ENCODE assay signal across 8 mouse cellular contexts in the genomic region with DNA sequence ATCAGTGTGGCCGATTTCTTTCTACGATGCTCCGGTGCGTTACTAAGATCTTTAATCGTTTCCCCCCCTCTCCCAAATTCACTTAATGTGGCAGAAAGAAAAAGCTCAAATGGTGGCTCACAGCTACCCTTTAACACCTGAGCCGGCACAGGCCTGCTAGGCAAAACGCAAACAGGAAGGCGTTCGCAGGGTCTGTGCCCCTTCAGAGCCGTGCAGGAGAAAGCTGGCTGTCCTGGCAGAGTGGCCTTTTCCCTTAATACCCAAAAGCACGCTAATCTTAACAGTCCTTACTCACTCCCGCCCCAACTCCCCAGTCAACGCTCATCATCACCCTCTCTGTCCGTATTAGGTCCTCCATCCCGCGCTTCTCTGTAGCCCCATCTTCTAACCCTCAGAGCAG. TPM values are rescaled to one million over a fixed set of nuclear protein-coding genes. Genes with fewer than 3 reads are reported as not detected.
DNase-seq lines count a peak whose midpoint lies in the region; ATAC-seq and TF ChIP-seq lines count a peak whose summit lies in the region.

No protein-coding gene starts in this region.

- WGBS in heart, embryonic 13.5 days: under 1% methylated on average over 16 of the region's 16 CpGs
- WGBS in hindbrain, embryonic 15.5 days: under 1% methylated on average over 16 of the region's 16 CpGs
- under 1% methylated on average over 16 of the region's 16 CpGs for WGBS in midbrain, embryonic 12.5 days

- no peaks in the 10 kb centered on the region for H3K9me3 ChIP-seq in heart, embryonic 13.5 days
- no peaks in the 10 kb centered on the region for H3K9me3 ChIP-seq in MEL (replicated peaks; ENCODE audit: insufficient read depth, low read length)
- no peaks in the 10 kb centered on the region for H3K9me3 ChIP-seq in hindbrain, embryonic 15.5 days
- H3K9me3 ChIP-seq in midbrain, embryonic 12.5 days: no peaks in the 10 kb centered on the region

- ATAC-seq in heart, embryonic 13.5 days (ENCODE audit: extremely low read depth, insufficient number of reproducible peaks, low FRiP score, low TSS enrichment): no peak
- peak; percentile 1; the same call in 1 of the 2 replicates for ATAC-seq in hindbrain, embryonic 15.5 days (ENCODE audit: low FRiP score, low read depth)
- ATAC-seq in midbrain, embryonic 12.5 days (ENCODE audit: low FRiP score, low read depth): no peak; the same call in 1 of the 2 replicates

- peaks cover 39% of the 10 kb centered on the region for H3K79me2 ChIP-seq in MEL (ENCODE audit: control insufficient read depth, insufficient read depth, low read length, poor library complexity)

- no peak for TF ChIP-seq EP300 in MEL (IDR thresholded peaks at IDR 0.05; ENCODE audit: low read depth in 1 of 2, low read length in 2 of 2)

- H3K4me3 ChIP-seq in heart, embryonic 13.5 days: peak overlapping the region; percentile 75
- H3K4me3 ChIP-seq in MEL (ENCODE audit: control insufficient read depth in 1 of 2, insufficient read depth in 1 of 2, low read depth in 2 of 2, low read length in 2 of 2): peak overlapping the region; percentile 83 to 89
- H3K4me3 ChIP-seq in hindbrain, embryonic 15.5 days: peak overlapping the region; percentile 55
- H3K4me3 ChIP-seq in midbrain, embryonic 12.5 days: peak overlapping the region; percentile 95

- no peak for TF ChIP-seq CTCF in MEL (IDR thresholded peaks at IDR 0.05 in 2 of 3, conservative IDR thresholded peaks at IDR 0.05 in 1 of 3; ENCODE audit: control insufficient read depth in 1 of 3, insufficient read depth in 1 of 3, low read depth in 2 of 3, low read length in 3 of 3, poor library complexity in 1 of 3, severe bottlenecking in 1 of 3)

- peak overlapping the region; percentile 95 for H3K9ac ChIP-seq in heart, embryonic 13.5 days
- H3K9ac ChIP-seq in MEL (ENCODE audit: control insufficient read depth, low read depth, low read length, poor library complexity, severe bottlenecking): peak overlapping the region; percentile 92
- peak overlapping the region; percentile 61 for H3K9ac ChIP-seq in hindbrain, embryonic 15.5 days
- peak overlapping the region; percentile 96 for H3K9ac ChIP-seq in midbrain, embryonic 12.5 days (replicated peaks)

- peak overlapping the region; percentile 91 for H3K4me2 ChIP-seq in heart, embryonic 13.5 days
- H3K4me2 ChIP-seq in hindbrain, embryonic 15.5 days: peak overlapping the region; percentile 85
- peak overlapping the region; percentile 78 for H3K4me2 ChIP-seq in midbrain, embryonic 12.5 days (replicated peaks)

- TF ChIP-seq RAD21 in MEL (IDR thresholded peaks at IDR 0.05; ENCODE audit: low read depth, low read length): no peak

- H3K27ac ChIP-seq in heart, embryonic 13.5 days (replicated peaks): peak overlapping the region; percentile 98
- H3K27ac ChIP-seq in MEL (ENCODE audit: control insufficient read depth, low read depth, low read length): peak overlapping the region; percentile 75
- peak overlapping the region; percentile 84 for H3K27ac ChIP-seq in hindbrain, embryonic 15.5 days (replicated peaks)
- peak overlapping the region; percentile 94 for H3K27ac ChIP-seq in midbrain, embryonic 12.5 days (replicated peaks)

- no peak for TF ChIP-seq POLR2A in MEL (IDR thresholded peaks at IDR 0.05; ENCODE audit: control insufficient read depth in 1 of 2, insufficient read depth in 1 of 2, low read depth in 1 of 2, low read length in 2 of 2, poor library complexity in 1 of 2)

- H3K36me3 ChIP-seq in heart, embryonic 13.5 days: peaks cover 16% of the 10 kb centered on the region
- peaks cover 12 to 23% of the 10 kb centered on the region in 2 experiments for H3K36me3 ChIP-seq in MEL (ENCODE audit: control insufficient read depth in 1 of 2, insufficient read depth in 2 of 2, low read length in 2 of 2)
- H3K36me3 ChIP-seq in hindbrain, embryonic 15.5 days: 0 out of 2 replicates have a peak, but pooled peaks cover 3% of the 10 kb centered on the region
- H3K36me3 ChIP-seq in midbrain, embryonic 12.5 days: peaks cover 12% of the 10 kb centered on the region

- DNase-seq in heart, adult 9 months (ENCODE audit: low spot score in 2 of 2): no peak
- no peak for DNase-seq in MEL (ENCODE audit: low read depth, low spot score)
- DNase-seq in cerebellum, adult 8-10 months: no peak
- DNase-seq in right cerebral cortex, postnatal 14 days: no peak
- no peak for DNase-seq in MN1 (ENCODE audit: low spot score)

- H3K4me1 ChIP-seq in heart, embryonic 13.5 days: peaks cover 41% of the 10 kb centered on the region
- peaks cover 14 to 20% of the 10 kb centered on the region in 2 experiments for H3K4me1 ChIP-seq in MEL (ENCODE audit: control insufficient read depth in 1 of 2, insufficient read depth in 2 of 2, low read length in 2 of 2)
- peaks cover 36% of the 10 kb centered on the region for H3K4me1 ChIP-seq in hindbrain, embryonic 15.5 days (replicated peaks)
- H3K4me1 ChIP-seq in midbrain, embryonic 12.5 days: peaks cover 33% of the 10 kb centered on the region

- H3K27me3 ChIP-seq in heart, embryonic 13.5 days (replicated peaks): no peaks in the 10 kb centered on the region
- H3K27me3 ChIP-seq in MEL (ENCODE audit: control insufficient read depth in 1 of 2, insufficient read depth in 2 of 2, low read length in 2 of 2): no peaks in the 10 kb centered on the region
- no peaks in the 10 kb centered on the region for H3K27me3 ChIP-seq in hindbrain, embryonic 15.5 days
- H3K27me3 ChIP-seq in midbrain, embryonic 12.5 days: peaks cover 4% of the 10 kb centered on the region; the same call in 1 of the 2 replicates

TF ChIP-seq in MEL, 35 proteins besides CTCF, POLR2A, EP300 and RAD21:
- TF ChIP-seq USF2 (IDR thresholded peaks at IDR 0.05; ENCODE audit: borderline replicate concordance in 1 of 2, insufficient read depth in 1 of 2, low read depth in 1 of 2, low read length in 2 of 2) (no peak), ZMIZ1 (IDR thresholded peaks at IDR 0.05; ENCODE audit: low read depth, low read length) (0 out of 2 replicates have a peak, but pooled peaks have one; percentile 1)

RNA-seq across cellular contexts. Expression of a gene that starts 1.4 kb away (rescaled TPM):
- polyA plus RNA-seq in heart, embryonic 13.5 days (2015; fragmentation: Nextera tagmentation; extraction: Ambion mirVana): 62.2 and 73.4 TPM in 2 replicates
- 106 and 111 TPM in 2 replicates for total RNA-seq in MEL (2012; rRNA removed)
- 100 to 1,000 TPM in 1 of 2 experiments, not detected in 1; 120 TPM for polyA plus RNA-seq in MEL (2012; ENCODE audit: insufficient read depth in 1 of 2, insufficient read length in 2 of 2, low read depth in 1 of 2, low replicate concordance in 2 of 2, missing spikeins in 1 of 2)
- 29.3 and 33.9 TPM in 2 replicates for polyA plus RNA-seq in hindbrain, embryonic 15.5 days (2015; fragmentation: Nextera tagmentation; extraction: Ambion mirVana)
- polyA plus RNA-seq in midbrain, embryonic 12.5 days (2016; fragmentation: Nextera tagmentation; extraction: Ambion mirVana): 146 and 147 TPM in 2 replicates
